Mouse (Mus musculus): ENCODE measurements around the gene Emd.

Emd gene

DNA sequence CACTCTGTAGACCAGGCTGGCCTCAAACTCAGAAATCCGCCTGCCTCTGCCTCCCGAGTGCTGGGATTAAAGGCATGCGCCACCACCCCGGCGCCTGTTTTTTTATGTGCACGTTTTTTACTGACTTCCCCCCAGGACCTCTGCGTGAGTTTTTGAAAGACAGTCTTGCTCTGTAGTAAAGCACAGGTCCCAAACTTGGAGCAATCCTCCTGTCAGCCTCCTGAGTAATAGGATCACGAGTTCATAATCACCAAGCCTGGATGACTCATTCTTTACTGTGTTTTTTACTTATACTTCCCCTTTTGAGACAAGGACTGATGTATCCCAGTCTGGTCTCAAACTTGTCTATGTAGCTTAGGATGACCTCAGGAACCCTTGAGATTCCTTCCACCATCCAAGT lies 23.4 kb downstream of the Emd start:
- no peak for DNase-seq

DNA sequence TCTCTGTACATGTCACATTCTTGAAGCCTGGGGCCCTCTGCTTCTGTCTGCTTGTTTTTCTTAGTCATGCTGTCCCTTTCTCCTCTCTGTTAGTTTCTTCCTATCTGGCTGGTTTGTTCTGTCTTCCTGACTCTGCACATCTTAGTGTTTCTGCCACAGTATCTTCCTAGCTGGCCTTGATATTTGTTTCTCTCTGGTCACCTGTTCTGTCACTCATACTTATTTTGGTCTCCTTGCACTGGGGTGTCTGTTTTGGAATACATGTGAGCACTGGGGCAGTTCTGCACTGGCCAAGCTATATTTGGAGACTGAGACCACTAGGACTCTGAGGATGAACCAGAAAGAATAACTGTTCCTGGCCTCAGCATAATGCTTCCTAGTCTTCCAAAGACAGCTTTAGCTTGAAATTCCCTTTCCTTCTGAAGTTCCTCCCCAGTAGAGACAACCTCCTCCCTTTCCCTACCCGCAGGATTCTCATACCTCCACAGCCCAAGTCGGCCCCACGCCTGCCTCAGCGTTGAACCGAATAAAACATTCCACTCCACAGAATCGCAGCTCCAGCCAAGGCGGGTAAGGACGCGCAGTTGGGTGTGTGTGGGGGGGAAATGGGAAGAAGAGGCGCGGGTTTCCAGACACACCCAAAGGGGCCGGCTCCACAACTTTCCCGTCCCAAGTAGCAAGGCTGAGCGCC lies 26.7 kb downstream of the Emd start:
- no peak for DNase-seq

- peak; percentile 72 to 79 for DNase-seq
Measured at GRCm38 (mm10) chrX:74281732-74282394, 27.4 kb downstream of the Emd start, which contains the start of the genes Taz and Dnase1l1. TSS of gene Taz (plus strand) at chrX:74281912. TSS of gene Dnase1l1 (minus strand) at chrX:74282337.

DNA sequence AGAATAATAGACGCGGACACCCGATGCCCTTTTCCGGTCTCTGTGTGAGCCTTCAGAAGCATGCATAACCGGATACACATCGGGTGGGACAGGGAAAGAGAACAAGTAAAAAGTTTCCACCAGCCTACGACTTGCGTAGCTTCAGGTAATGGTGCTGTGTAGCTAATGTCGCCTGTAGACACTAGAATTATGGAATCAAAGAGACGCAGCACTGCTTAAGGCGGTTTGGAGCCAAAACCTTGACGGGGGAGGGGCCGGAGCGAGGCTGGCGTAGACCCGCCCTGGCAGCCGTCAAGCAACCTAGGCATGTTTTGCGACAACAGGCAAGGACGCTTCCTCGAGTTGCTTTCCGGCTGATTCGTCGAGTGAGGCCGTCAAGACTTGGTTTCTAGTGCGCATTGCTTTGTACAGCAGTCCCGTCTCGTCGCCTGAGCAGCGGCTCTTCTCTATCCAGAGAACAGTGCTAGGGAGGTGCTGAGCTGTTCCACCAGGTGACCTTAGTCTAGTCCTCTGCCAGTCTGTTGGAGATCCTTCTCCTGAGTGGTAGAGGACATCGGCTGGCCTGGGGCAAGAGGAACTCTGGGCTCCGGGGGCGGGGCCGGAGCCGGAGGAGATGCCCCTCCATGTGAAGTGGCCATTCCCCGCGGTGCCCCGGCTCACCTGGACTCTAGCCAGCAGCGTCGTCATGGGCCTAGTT lies 28.1 kb downstream of the Emd start:
- peak; percentile 86 to 91 for DNase-seq

DNA sequence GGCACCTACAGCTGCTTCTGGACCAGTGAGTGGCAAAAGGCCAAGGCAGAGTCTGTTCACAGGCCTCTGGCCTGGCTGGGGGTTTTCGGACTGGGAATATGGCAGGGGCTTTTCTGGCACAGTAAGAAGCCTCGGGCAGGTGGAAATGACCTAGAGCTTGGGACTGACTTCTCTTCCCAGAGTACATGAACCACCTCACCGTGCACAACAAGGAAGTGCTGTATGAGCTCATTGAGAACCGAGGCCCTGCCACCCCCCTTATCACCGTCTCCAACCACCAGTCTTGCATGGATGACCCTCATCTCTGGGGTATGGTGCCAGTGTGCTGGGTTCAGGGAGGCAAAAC lies 28.6 kb downstream of the Emd start:
- no peak for DNase-seq

GRCm38 (mm10) chrX:74293431-74293830 lies 38.9 kb downstream of the Emd start:
- no peak for DNase-seq

DNA sequence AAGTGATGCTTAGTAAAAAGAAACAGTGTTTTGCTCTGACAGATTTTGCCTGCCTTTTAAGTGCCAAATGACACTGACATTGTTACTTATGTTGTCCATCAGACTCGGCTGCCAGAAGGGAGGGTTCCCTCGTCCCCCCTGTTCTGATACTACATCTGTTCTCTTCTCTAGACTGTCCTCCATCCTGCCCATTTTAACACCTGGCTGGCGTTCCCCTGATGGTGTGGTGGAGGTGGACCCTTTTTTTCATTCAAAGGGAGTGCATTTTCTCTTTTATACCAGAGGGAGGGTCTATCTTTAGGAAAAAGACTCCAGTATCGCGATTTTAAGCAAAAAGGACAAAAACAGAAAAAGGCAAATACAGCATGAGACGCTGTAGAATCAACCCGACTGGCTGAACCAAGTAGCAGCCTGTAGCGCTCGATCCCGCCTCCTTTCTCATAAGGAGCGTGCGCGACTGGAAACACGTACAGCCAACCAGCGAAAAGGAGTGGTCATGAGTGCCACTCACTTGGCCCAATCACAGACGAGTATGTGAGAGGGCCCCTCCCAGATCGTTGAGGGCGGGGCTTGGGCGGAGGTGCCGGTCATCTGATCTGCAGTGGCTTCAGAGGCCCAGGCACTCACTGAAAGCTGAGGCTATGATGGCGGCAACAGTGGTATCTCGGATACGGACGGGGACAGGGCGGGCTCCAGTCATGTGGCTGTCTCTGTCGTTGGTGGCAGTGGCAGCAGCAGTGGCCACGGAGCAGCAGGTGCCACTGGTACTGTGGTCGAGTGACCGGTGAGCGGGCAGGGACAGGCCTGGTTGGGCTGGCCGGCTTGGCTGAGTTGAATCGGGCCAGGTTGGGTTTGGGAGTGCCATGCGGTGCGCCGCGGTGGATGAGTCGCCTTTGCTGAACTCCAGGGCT lies 42.3 kb downstream of the Emd start, which contains the start of gene Atp6ap1:
TSS of gene Atp6ap1 (plus strand) at position 560 of the 911 bp plus-strand sequence.
- peak; percentile 92 to 95 for DNase-seq

DNA sequence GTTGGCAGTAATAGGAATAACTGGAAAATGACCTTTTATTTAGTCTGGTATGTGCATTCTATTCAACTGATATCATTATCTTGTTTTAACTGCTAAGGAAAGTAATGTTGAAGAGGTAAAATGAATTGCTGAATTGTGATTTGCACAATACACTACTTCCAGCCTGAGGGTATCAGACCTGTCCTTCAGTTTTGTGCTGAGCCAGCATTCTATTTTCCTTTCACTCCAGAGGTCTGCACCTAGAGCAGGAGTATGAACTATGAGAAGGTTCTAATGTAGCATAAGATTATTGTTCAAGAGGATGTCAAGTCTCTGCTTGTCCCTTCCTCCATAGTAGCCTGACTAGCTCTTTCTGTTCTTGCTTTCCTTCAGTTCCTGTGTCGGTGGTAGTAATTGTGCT lies 43.9 kb downstream of the Emd start:
- no peak for DNase-seq

DNA sequence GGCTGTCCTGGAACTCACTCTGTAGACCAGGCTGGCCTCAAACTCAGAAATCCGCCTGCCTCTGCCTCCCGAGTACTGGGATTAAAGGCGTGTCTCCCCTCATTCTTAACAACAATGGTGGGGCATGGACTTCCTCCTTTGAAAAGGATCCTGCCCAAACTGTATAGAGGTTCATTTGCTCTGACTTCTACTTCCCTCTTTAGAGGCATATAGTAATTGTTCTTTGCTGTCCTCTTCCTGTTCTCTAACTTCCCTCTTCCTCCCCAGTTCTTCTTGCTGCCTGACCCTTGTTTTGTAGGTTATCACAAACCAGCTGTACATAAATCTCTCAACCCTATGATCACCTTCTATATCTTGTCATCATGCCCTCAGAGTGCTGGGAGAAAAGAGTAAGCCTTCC lies 45.2 kb downstream of the Emd start:
- no peak for DNase-seq

- peak; percentile 81 to 82 for DNase-seq
Measured at GRCm38 (mm10) chrX:74304867-74305700, 50.6 kb downstream of the Emd start, which contains the start of gene Gdi1. TSS of gene Gdi1 (plus strand) at chrX:74304998.

Measured in cerebellum, postnatal 25 days (tissue).